Mouse (Mus musculus) limb, embryonic 14.5 days (tissue): ENCODE results near the gene Dleu7. TPM values are rescaled to one million over a fixed set of nuclear protein-coding genes. Genes with fewer than 3 reads are reported as not detected.

ENCODE experiments used
- ATAC-seq: fragments of 200-750 bp; cut with Nextera tagmentation; 2 replicates; pipeline ENCODE4 v1.8.0; 2017; ENCODE audit warnings: low read depth, moderate number of reproducible peaks, moderate TSS enrichment; ENCODE audit not compliant: low FRiP score
- DNase-seq: peaks from one replicate; pipeline ENCODE4 v3.0.0-alpha.2; 2015; ENCODE audit warnings: low spot score
- H3K27ac ChIP-seq: fragments of 300-500 bp; sonication (generic); replicated peaks from 2 replicates; pipeline ENCODE4 v1.5.1; 2014; ENCODE audit warnings: low read depth, mild to moderate bottlenecking, low read length, moderate library complexity, mixed read lengths
- H3K27me3 ChIP-seq: fragments of 300-500 bp; sonication (generic); 2 replicates; pipeline ENCODE4 v1.6.1; 2014; ENCODE audit warnings: low read length, mixed read lengths; ENCODE audit not compliant: control insufficient read depth, insufficient read depth
- H3K36me3 ChIP-seq: fragments of 300-500 bp; sonication (generic); 2 replicates; pipeline ENCODE4 v1.6.1; 2014; ENCODE audit warnings: mild to moderate bottlenecking, low read length, moderate library complexity, mixed read lengths; ENCODE audit not compliant: control insufficient read depth, insufficient read depth
- H3K4me1 ChIP-seq: fragments of 300-500 bp; sonication (generic); 2 replicates; pipeline ENCODE4 v1.6.1; 2014; ENCODE audit warnings: antibody characterized with exemption, low read length, mixed read lengths; ENCODE audit not compliant: control insufficient read depth, insufficient read depth
- H3K4me2 ChIP-seq: fragments of 300-500 bp; sonication (generic); replicated peaks from 2 replicates; pipeline ENCODE4 v1.6.1; 2014; ENCODE audit warnings: low read depth, mild to moderate bottlenecking, low read length, moderate library complexity; ENCODE audit not compliant: severe bottlenecking
- H3K4me3 ChIP-seq: fragments of 300-500 bp; sonication (generic); replicated peaks from 2 replicates; pipeline ENCODE4 v1.5.1; 2014; ENCODE audit warnings: low read length
- H3K9ac ChIP-seq: fragments of 300-500 bp; sonication (generic); 2 replicates; pipeline ENCODE4 v1.6.1; 2014; ENCODE audit warnings: mild to moderate bottlenecking, low read depth, low read length, moderate library complexity; ENCODE audit not compliant: severe bottlenecking
- H3K9me3 ChIP-seq: fragments of 300-500 bp; sonication (generic); 2 replicates; pipeline ENCODE4 v1.6.1; 2016; ENCODE audit warnings: low read length; ENCODE audit not compliant: control insufficient read depth
- POLR2A ChIP-seq: fragments of 200-500 bp; IDR thresholded peaks from 2 replicates; pipeline ENCODE4 v1.8.0; 2012; ENCODE audit warnings: inconsistent platforms, mild to moderate bottlenecking, moderate library complexity, borderline replicate concordance; ENCODE audit not compliant: insufficient read depth, insufficient read length; ENCODE audit errors: extremely low read depth
- WGBS: fragments of 180-500 bp; shearing (Covaris S2); extraction: QIAGEN DNeasy Blood & Tissue Kit; methylation state at CpG from one replicate; pipeline ENCODE4 v1.1.7; 2014; 5-methylcytosine and 5-hydroxymethylcytosine counted together
- polyA plus RNA-seq, 2 experiments: library from polyadenylated mRNA; depleted of rRNA in 1 of 2; stranded (reverse) in 1 of 2; unstranded in 1 of 2; fragments of >200 nt; fragmentation: Nextera tagmentation in 1 of 2; extraction: Ambion mirVana in 1 of 2; gene quantifications; 2 replicates each; pipeline versions ENCODE4 v1.2.1 to v1.2.3; 2012 to 2014

Dleu7 gene
- polyA plus RNA-seq, 2 experiments: 1.5 to 1.6 TPM

GRCm38 (mm10) chr14:62258125-62258524, 34.7 kb downstream of the Dleu7 start:
- WGBS: 50% methylated on average over 6 of the region's 6 CpGs
- Histone ChIP-seq H3K9me3 (no peaks in the 10 kb centered on the region), H3K27me3 (no peaks in the 10 kb centered on the region), H3K9ac (no peak overlapping the region), H3K27ac (no peak overlapping the region), H3K4me2 (no peak overlapping the region), H3K36me3 (no peaks in the 10 kb centered on the region), H3K4me1 (peaks cover 8% of the 10 kb centered on the region), H3K4me3 (no peak overlapping the region)
- TF ChIP-seq POLR2A: no peak
- DNase-seq: no peak
- no peak for ATAC-seq

DNA sequence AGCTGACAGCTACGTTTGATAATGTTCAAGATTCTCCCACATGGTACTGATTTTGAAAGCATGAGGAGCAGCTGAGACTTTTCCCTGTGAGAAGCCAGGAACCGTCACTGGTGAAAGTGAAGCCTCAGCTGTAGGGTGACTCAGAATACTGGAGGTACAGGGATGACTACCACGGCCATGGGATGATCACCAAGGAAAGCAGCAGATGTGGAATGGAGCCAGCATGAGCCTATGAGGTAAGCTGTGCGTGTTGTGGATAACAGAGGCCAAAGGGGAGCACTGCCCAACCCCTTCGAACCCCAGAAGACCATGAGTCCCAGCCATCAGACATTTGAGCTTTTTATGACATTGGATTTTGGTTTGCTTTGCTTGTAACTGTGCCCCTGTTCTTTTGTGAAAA, 36.8 kb downstream of the Dleu7 start:
- Histone ChIP-seq H3K9me3 (no peaks in the 10 kb centered on the region), H3K27ac (no peak overlapping the region), H3K9ac (no peak overlapping the region), H3K4me3 (no peak overlapping the region), H3K36me3 (no peaks in the 10 kb centered on the region), H3K4me1 (peaks cover 8% of the 10 kb centered on the region), H3K4me2 (no peak overlapping the region), H3K27me3 (no peaks in the 10 kb centered on the region)
- ATAC-seq (no peak), DNase-seq (no peak)
- no peak for TF ChIP-seq POLR2A
- 81% methylated on average over 5 of the region's 5 CpGs for WGBS

DNA sequence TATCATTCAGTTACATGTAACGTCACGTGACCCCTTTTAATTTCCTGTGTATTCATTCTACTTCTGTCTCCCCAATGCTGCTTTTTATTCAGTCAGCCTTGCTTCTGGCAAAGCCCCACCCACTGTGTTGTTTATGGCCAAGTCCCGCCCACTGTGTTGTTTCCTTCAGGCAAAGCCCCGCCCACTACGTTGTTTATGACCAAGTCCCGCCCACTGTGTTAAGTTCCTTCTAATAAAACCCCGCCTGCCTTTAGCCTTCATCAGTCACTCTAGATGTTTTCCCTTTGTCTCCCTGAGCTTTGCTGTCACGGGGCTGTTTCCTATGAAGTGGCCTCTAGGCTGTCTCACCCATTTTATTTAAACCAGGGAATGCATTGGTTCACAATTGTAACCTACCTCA, 38.5 kb downstream of the Dleu7 start:
- no peaks in the 10 kb centered on the region for H3K36me3 ChIP-seq
- H3K4me3 ChIP-seq: no peak overlapping the region
- no peak for TF ChIP-seq POLR2A
- H3K9ac ChIP-seq: no peak overlapping the region
- no peak overlapping the region for H3K4me2 ChIP-seq
- no peaks in the 10 kb centered on the region for H3K27me3 ChIP-seq
- DNase-seq (peak; percentile 29), ATAC-seq (no peak)
- no peak overlapping the region for H3K27ac ChIP-seq
- no peaks in the 10 kb centered on the region for H3K9me3 ChIP-seq
- WGBS: 59% methylated on average over 8 of the region's 8 CpGs
- peaks cover 5% of the 10 kb centered on the region for H3K4me1 ChIP-seq

DNA sequence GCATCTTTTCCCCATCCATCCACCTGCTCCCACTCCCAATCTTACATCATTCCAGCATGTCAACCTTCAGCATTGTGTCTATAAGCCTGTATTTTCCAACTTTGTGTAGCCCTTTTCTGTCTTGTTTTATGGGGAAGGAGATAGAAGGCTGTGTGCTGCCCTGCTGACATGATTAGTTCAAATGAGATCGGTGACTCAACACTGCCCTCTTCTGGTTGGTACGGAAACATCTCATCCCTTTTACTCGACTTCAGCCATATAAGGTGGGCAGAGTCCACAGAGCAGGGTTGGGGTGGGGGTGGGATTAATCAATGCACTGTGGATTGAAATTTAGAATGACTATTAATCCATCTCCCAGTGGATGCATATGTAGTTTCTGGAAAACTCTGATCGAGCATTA, 40.8 kb downstream of the Dleu7 start:
- no peaks in the 10 kb centered on the region for H3K36me3 ChIP-seq
- no peaks in the 10 kb centered on the region for H3K9me3 ChIP-seq
- H3K27me3 ChIP-seq: no peaks in the 10 kb centered on the region
- no peak overlapping the region for H3K4me2 ChIP-seq
- no peak overlapping the region for H3K9ac ChIP-seq
- H3K27ac ChIP-seq: no peak overlapping the region
- TF ChIP-seq POLR2A: no peak
- no peaks in the 10 kb centered on the region for H3K4me1 ChIP-seq
- H3K4me3 ChIP-seq: no peak overlapping the region
- 9% methylated on average over 4 of the region's 4 CpGs for WGBS
- DNase-seq (peak; percentile 83), ATAC-seq (peak; percentile 78)

DNA sequence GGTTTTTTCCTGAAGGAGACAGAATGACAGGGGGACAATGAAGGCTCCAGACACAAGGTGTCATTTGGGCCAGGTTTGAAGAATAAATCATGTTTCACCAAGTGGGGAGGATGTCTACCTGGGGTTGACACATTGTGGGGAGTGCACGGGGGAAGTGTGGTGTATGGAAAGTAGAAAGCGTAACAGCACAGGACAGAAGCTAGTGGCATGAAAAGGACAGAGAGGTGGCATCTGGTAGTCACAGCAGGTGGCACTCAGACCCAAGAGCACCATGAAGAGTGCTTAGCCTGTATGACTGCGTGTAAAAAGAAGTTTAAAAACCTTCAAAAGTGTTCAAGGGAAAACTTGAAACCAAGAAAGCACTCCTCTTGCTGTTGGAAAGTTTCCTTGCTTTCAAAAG, 42.8 kb downstream of the Dleu7 start:
- ATAC-seq: no peak
- no peak overlapping the region for H3K4me3 ChIP-seq
- no peak for DNase-seq
- H3K4me2 ChIP-seq: no peak overlapping the region
- H3K4me1 ChIP-seq: 0 out of 2 replicates have a peak, but pooled peaks cover 3% of the 10 kb centered on the region
- H3K27me3 ChIP-seq: no peaks in the 10 kb centered on the region
- H3K9me3 ChIP-seq: no peaks in the 10 kb centered on the region
- TF ChIP-seq POLR2A: no peak
- H3K27ac ChIP-seq: no peak overlapping the region
- H3K9ac ChIP-seq: no peak overlapping the region
- WGBS: 79% methylated on average over 3 of the region's 3 CpGs
- H3K36me3 ChIP-seq: no peaks in the 10 kb centered on the region

DNA sequence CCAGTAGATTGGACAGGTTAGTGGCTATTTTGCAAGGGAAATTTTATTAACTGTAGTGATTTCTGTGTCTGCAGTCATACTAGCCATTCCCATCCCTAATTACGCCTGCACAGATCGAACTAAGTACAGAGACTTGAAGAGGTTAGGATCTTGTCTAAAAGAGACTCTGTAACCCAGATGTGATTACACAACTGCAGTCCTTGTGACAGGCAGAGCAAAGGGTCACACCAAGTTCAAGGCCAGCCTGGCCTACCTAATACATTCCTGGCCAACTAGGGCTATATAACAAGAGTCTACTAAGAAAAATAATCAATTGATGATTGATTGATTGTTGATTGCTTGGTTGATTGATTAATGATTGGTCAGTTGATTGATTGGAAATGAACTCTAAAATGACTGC, 43.6 kb downstream of the Dleu7 start:
- no peak for TF ChIP-seq POLR2A
- H3K4me1 ChIP-seq: 0 out of 2 replicates have a peak, but pooled peaks cover 3% of the 10 kb centered on the region
- ATAC-seq (no peak), DNase-seq (no peak)
- no peak overlapping the region for H3K4me2 ChIP-seq
- H3K9ac ChIP-seq: no peak overlapping the region
- no peaks in the 10 kb centered on the region for H3K36me3 ChIP-seq
- no peak overlapping the region for H3K4me3 ChIP-seq
- no peaks in the 10 kb centered on the region for H3K27me3 ChIP-seq
- no peaks in the 10 kb centered on the region for H3K9me3 ChIP-seq
- WGBS: 88% methylated on average over 2 of the region's 2 CpGs
- no peak overlapping the region for H3K27ac ChIP-seq
